Mouse (Mus musculus): ENCODE results near the gene U2af2.

DNA sequence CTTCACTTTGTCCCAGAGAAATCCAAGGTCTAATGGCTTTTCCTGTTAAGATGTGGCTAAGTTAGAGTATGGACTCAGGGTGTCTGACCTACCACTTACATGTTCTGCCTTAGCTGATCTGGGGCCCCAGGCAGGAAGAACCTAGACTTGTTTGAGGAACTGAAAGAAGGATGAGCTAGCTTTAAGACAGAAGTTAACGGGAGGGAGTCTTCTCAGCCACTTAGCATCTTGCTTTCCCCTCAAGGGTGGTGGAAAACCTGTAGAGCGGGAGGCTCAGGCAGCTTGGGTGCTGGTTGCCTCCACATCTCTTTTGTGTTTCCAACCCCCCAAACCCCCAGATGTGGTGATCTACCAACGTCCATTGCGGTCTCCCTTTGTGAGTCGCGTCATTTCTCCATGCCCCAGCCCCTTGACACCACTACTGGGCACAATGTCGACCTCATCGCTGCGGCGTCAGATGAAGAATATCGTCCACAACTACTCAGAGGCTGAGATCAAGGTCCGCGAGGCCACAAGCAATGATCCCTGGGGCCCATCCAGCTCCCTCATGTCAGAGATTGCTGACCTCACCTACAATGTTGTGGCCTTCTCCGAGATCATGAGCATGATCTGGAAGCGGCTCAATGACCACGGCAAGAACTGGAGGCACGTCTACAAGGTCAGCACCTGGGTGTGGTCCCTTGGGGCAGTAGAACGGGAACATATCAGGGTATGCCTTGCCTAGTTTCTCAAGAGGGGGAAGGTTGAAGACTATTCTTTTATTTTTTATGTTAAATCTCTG, 21.6 kb downstream of the U2af2 start:
- no peak for TF ChIP-seq CTCF (IDR thresholded peaks at IDR 0.05; ENCODE audit: insufficient read depth, low read depth, low read length)
- TF ChIP-seq POLR2A (IDR thresholded peaks at IDR 0.05; ENCODE audit: insufficient read depth, low read depth, low read length), result no peak

Data from olfactory bulb, adult 2 months (tissue).